Mouse (Mus musculus): Measurements from ENCODE around the gene Mfsd10. TPM values are rescaled to one million over a fixed set of nuclear protein-coding genes. Genes with fewer than 3 reads are reported as not detected.

Mfsd10 gene
- polyA plus RNA-seq, 1 experiment from 2014 or later = 103 TPM

Other genes with a start within 250 kb of the Mfsd10 start
- gene Tnip2, start 123.2 kb downstream of the Mfsd10 start, polyA plus RNA-seq (2014; fragmentation: Nextera tagmentation; extraction: Ambion mirVana) = 4.1 and 4.4 TPM in 2 replicates
- 7.5 and 10.8 TPM in 2 replicates for gene Sh3bp2, start 111.4 kb downstream of the Mfsd10 start, polyA plus RNA-seq (2014; fragmentation: Nextera tagmentation; extraction: Ambion mirVana)
- 149 and 155 TPM in 2 replicates for gene Add1, start 63.5 kb downstream of the Mfsd10 start, polyA plus RNA-seq (2014; fragmentation: Nextera tagmentation; extraction: Ambion mirVana)
- gene Nop14, start 22.9 kb upstream of the Mfsd10 start, polyA plus RNA-seq (2014; fragmentation: Nextera tagmentation; extraction: Ambion mirVana) = 36.3 and 37.2 TPM in 2 replicates
- 1.4 and 2.5 TPM in 2 replicates for gene Grk4, start 23.2 kb upstream of the Mfsd10 start, polyA plus RNA-seq (2014; fragmentation: Nextera tagmentation; extraction: Ambion mirVana)
- gene Htt, start 124.5 kb upstream of the Mfsd10 start, polyA plus RNA-seq (2014; fragmentation: Nextera tagmentation; extraction: Ambion mirVana) = 15.0 and 16.4 TPM in 2 replicates

Measured in limb, embryonic 11.5 days (tissue).